Mouse (Mus musculus) neural tube, embryonic 11.5 days (tissue): ENCODE measurements at regions not wholly inside any gene's neighbourhood (a gene's known extent, or its start where the extent isn't known, plus 50 kb on each side); places are given as distances from the start of the nearest gene placed in this dataset.

Experiments
- ATAC-seq: fragments of 200-750 bp; cut with Nextera tagmentation; 2 replicates; pipeline ENCODE4 v1.8.0; 2017; ENCODE audit warnings: moderate number of reproducible peaks, mild to moderate bottlenecking, moderate TSS enrichment, moderate library complexity; ENCODE audit not compliant: insufficient read depth, low FRiP score, low TSS enrichment
- DNase-seq: peaks from one replicate; pipeline ENCODE4 v3.0.0-alpha.2; 2015; ENCODE audit warnings: low spot score
- H3K27ac ChIP-seq: fragments of 300-500 bp; sonication (generic); 2 replicates; pipeline ENCODE4 v1.5.1; 2014; ENCODE audit warnings: low read depth, mild to moderate bottlenecking, low read length
- H3K27me3 ChIP-seq: fragments of 300-500 bp; sonication (generic); 2 replicates; pipeline ENCODE4 v1.6.1; 2014; ENCODE audit warnings: mild to moderate bottlenecking, low read length, mixed read lengths; ENCODE audit not compliant: control insufficient read depth, insufficient read depth
- H3K36me3 ChIP-seq: fragments of 300-500 bp; sonication (generic); 2 replicates; pipeline ENCODE4 v1.6.1; 2014; ENCODE audit warnings: mild to moderate bottlenecking, low read length, moderate library complexity, mixed read lengths; ENCODE audit not compliant: control insufficient read depth, insufficient read depth
- H3K4me1 ChIP-seq: fragments of 300-500 bp; sonication (generic); 2 replicates; pipeline ENCODE4 v1.6.1; 2014; ENCODE audit warnings: low read length, mixed read lengths; ENCODE audit not compliant: control insufficient read depth, insufficient read depth
- H3K4me2 ChIP-seq: fragments of 300-500 bp; sonication (generic); 2 replicates; pipeline ENCODE4 v1.6.1; 2014; ENCODE audit warnings: low read depth, mild to moderate bottlenecking, moderate library complexity
- H3K4me3 ChIP-seq: fragments of 300-500 bp; sonication (generic); 2 replicates; pipeline ENCODE4 v1.5.1; 2014; ENCODE audit warnings: low read depth, low read length
- H3K9ac ChIP-seq: fragments of 300-500 bp; sonication (generic); 2 replicates; pipeline ENCODE4 v1.6.1; 2014; ENCODE audit warnings: mild to moderate bottlenecking, low read length
- H3K9me3 ChIP-seq: fragments of 300-500 bp; sonication (generic); 2 replicates; pipeline ENCODE4 v1.6.1; 2016; ENCODE audit warnings: low read length; ENCODE audit not compliant: control insufficient read depth
- WGBS: fragments of 180-500 bp; shearing (Covaris S2); extraction: QIAGEN DNeasy Blood & Tissue Kit; methylation state at CpG from one replicate; pipeline ENCODE4 v1.1.7; 2014; 5-methylcytosine and 5-hydroxymethylcytosine counted together

DNA sequence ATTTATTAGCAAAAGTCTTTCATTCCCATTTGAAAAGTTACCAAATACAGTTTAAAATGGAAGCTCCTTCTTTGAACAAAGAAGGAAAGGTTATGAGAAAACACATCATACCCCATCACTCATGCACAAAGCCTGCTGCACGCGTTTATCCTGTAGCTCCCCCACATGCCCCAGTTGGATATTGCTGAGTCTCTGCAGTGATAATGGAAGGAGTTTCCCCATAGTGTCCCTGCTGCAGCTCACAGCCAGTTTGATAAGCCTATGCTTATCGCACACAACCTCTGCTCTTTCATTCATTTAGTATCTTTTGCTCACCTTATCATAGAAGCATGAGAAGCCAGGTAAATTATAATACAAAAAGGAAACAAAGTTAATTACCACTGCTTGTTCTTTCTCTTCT lies 55.1 kb upstream of the 1700008P02Rik start:
- H3K4me1 ChIP-seq = no peaks in the 10 kb centered on the region
- no peak overlapping the region for H3K4me3 ChIP-seq
- no peak overlapping the region for H3K4me2 ChIP-seq
- H3K27me3 ChIP-seq = no peaks in the 10 kb centered on the region
- no peaks in the 10 kb centered on the region for H3K9me3 ChIP-seq
- no peaks in the 10 kb centered on the region for H3K36me3 ChIP-seq
- H3K9ac ChIP-seq = no peak overlapping the region
- WGBS = 69% methylated on average over 3 of the region's 3 CpGs
- ATAC-seq = peak; percentile 60; the same call in 1 of the 2 replicates
- no peak overlapping the region for H3K27ac ChIP-seq
- DNase-seq = peak; percentile 34
